Mouse (Mus musculus) ovary, postnatal 14 days (tissue): ENCODE data around the gene Cyp2d22.
"Not testable (repeated sequence)": the region's sequence is repeated elsewhere in the genome, so short reads cannot be mapped to it uniquely, and the experiment has no call there.

Experiments used
- DNase-seq: peaks from one replicate; pipeline ENCODE4 v3.0.0; 2022; ENCODE audit warnings: low spot score

Cyp2d22 gene

GRCm38 (mm10) chr15:82379871-82380713 is at the start of gene Cyp2d22:
Cyp2d22 (minus strand) TSS chr15:82380260.
- DNase-seq = peak; percentile 39

GRCm38 (mm10) chr15:82423471-82423870 is 43.4 kb upstream of the Cyp2d22 start:
- no peak for DNase-seq

GRCm38 (mm10) chr15:82422935-82423334 is 42.9 kb upstream of the Cyp2d22 start:
- no peak for DNase-seq

GRCm38 (mm10) chr15:82418616-82419015 is 38.6 kb upstream of the Cyp2d22 start:
- DNase-seq = no peak

- DNase-seq = peak; percentile 78
These were observed 37.0 kb upstream of the Cyp2d22 start for GRCm38 (mm10) chr15:82416797-82417789.

- no peak for DNase-seq
These were observed 27.5 kb upstream of the Cyp2d22 start for GRCm38 (mm10) chr15:82407536-82407935.

GRCm38 (mm10) chr15:82406981-82407380 is 26.9 kb upstream of the Cyp2d22 start, which contains the start of gene Cyp2d10:
Cyp2d10 (minus strand) TSS chr15:82407195.
- DNase-seq = no peak

- no peak for DNase-seq
These were observed 24.1 kb upstream of the Cyp2d22 start for GRCm38 (mm10) chr15:82404163-82404562.

GRCm38 (mm10) chr15:82403606-82404005 is 23.5 kb upstream of the Cyp2d22 start:
- no peak for DNase-seq

- no peak for DNase-seq
These were observed 22.7 kb upstream of the Cyp2d22 start for GRCm38 (mm10) chr15:82402741-82403140.

- no peak for DNase-seq
These were observed 22.0 kb upstream of the Cyp2d22 start for GRCm38 (mm10) chr15:82402106-82402505.

GRCm38 (mm10) chr15:82401516-82401915 is 21.5 kb upstream of the Cyp2d22 start:
- no peak for DNase-seq

- DNase-seq = not testable (repeated sequence)
These were observed 15.9 kb upstream of the Cyp2d22 start for GRCm38 (mm10) chr15:82395955-82396354.

- DNase-seq = not testable (repeated sequence)
These were observed 13.9 kb upstream of the Cyp2d22 start, which contains the start of gene Cyp2d11 for GRCm38 (mm10) chr15:82393922-82394321. Cyp2d11 (minus strand) TSS chr15:82394022.

- not testable (repeated sequence) for DNase-seq
These were observed 9.9 kb upstream of the Cyp2d22 start for GRCm38 (mm10) chr15:82389916-82390315.

- DNase-seq = no peak
These were observed 5.7 kb upstream of the Cyp2d22 start for GRCm38 (mm10) chr15:82385729-82386128.

GRCm38 (mm10) chr15:82382441-82382840 is 2.4 kb upstream of the Cyp2d22 start:
- DNase-seq = no peak

GRCm38 (mm10) chr15:82380714-82381062 is 628 bp upstream of the Cyp2d22 start:
- DNase-seq = no peak

- no peak for DNase-seq
These were observed 569 bp downstream of the Cyp2d22 start for GRCm38 (mm10) chr15:82379511-82379870.

- DNase-seq = no peak
These were observed 1.5 kb downstream of the Cyp2d22 start for GRCm38 (mm10) chr15:82378261-82379180.

GRCm38 (mm10) chr15:82377701-82378100 is 2.4 kb downstream of the Cyp2d22 start:
- no peak for DNase-seq
